Mouse (Mus musculus) embryonic fibroblast, embryonic 13.5 days (primary cell): Measurements from ENCODE around the gene Nsd1.

Source experiments
- CTCF ChIP-seq: IDR thresholded peaks from 2 replicates; pipeline ENCODE4 v1.5.1; 2011; ENCODE audit warnings: mild to moderate bottlenecking, control low read depth, low read length, moderate library complexity, borderline replicate concordance; ENCODE audit not compliant: insufficient read depth
- POLR2A ChIP-seq: IDR thresholded peaks from 2 replicates; pipeline ENCODE4 v1.6.1; 2011; ENCODE audit warnings: low read depth, mild to moderate bottlenecking, control low read depth, low read length, moderate library complexity

DNA sequence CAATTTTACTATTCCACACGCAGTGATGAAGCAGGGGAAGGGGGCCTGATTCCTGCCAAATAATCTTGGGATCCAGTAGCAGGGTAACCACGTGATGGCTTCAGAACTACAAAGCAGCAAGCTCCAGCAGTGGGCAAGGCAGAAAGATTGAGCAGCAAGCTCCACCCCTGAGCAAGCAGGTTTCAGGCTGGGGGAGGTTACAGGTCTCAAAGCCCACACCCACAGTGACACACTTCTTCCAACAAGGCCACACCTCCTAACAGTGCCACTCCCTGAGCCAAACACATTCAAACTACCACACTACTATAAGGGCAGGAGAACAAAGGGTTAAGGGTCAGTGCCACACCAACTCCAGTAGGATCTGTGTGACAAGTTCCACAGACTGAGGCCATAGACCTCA, 129.7 kb downstream of the Nsd1 start:
- TF ChIP-seq POLR2A = no peak
- TF ChIP-seq CTCF = no peak
